Mouse (Mus musculus): ENCODE measurements at regions not wholly inside any gene's neighbourhood (a gene's known extent, or its start where the extent isn't known, plus 50 kb on each side); places are given as distances from the start of the nearest gene placed in this dataset.

GRCm38 (mm10) chr16:87239105-87239504 lies 114.9 kb upstream of the N6amt1 start:
- TF ChIP-seq MYOG (IDR thresholded peaks at IDR 0.05; ENCODE audit: control insufficient read depth in 1 of 3, insufficient read depth in 1 of 3, insufficient read length in 2 of 3, low read depth in 2 of 3) (no peak), POLR2AphosphoS2 (IDR thresholded peaks at IDR 0.05; ENCODE audit: insufficient read length, low read depth) (no peak), SRF (IDR thresholded peaks at IDR 0.05; ENCODE audit: control insufficient read depth, insufficient read length, low read depth) (no peak), CEBPB (IDR thresholded peaks at IDR 0.05; ENCODE audit: insufficient read depth, poor library complexity, severe bottlenecking) (no peak), REST (IDR thresholded peaks at IDR 0.05; ENCODE audit: insufficient read depth, insufficient read length) (no peak), MAX (IDR thresholded peaks at IDR 0.05; ENCODE audit: low read depth) (no peak), USF1 (IDR thresholded peaks at IDR 0.05; ENCODE audit: low read depth) (no peak), POLR2A (IDR thresholded peaks at IDR 0.05; ENCODE audit: insufficient read length, low read depth) (no peak), TCF12 (IDR thresholded peaks at IDR 0.05; ENCODE audit: insufficient read depth, poor library complexity, severe bottlenecking) (no peak), E2F4 (IDR thresholded peaks at IDR 0.05; ENCODE audit: insufficient read depth) (no peak), TCF3 (IDR thresholded peaks at IDR 0.05; ENCODE audit: insufficient read length, low read depth) (no peak), MYOD1 (IDR thresholded peaks at IDR 0.05; ENCODE audit: control insufficient read depth in 1 of 3, insufficient read length in 2 of 3, low read depth in 2 of 3) (no peak)
- no peak overlapping the region for H3ac ChIP-seq (ENCODE audit: control insufficient read depth, insufficient read length)
- no peak overlapping the region for H3K4me3 ChIP-seq
- H3K36me3 ChIP-seq (ENCODE audit: control insufficient read depth, insufficient read depth) = no peaks in the 10 kb centered on the region
- H3K79me2 ChIP-seq (ENCODE audit: control insufficient read depth, insufficient read depth) = no peaks in the 10 kb centered on the region
- H3K27me3 ChIP-seq (ENCODE audit: control insufficient read depth, insufficient read depth, insufficient read length) = no peaks in the 10 kb centered on the region
- H3K4me2 ChIP-seq (ENCODE audit: low read depth) = no peak overlapping the region

GRCm38 (mm10) chr16:87234199-87234598 lies 119.8 kb upstream of the N6amt1 start:
- Histone ChIP-seq H3K4me3 (no peak overlapping the region), H3K79me2 (ENCODE audit: control insufficient read depth, insufficient read depth) (no peaks in the 10 kb centered on the region), H3K27me3 (ENCODE audit: control insufficient read depth, insufficient read depth, insufficient read length) (no peaks in the 10 kb centered on the region), H3K4me2 (ENCODE audit: low read depth) (no peak overlapping the region), H3K36me3 (ENCODE audit: control insufficient read depth, insufficient read depth) (no peaks in the 10 kb centered on the region), H3ac (ENCODE audit: control insufficient read depth, insufficient read length) (no peak overlapping the region)
- no peak for TF ChIP-seq E2F4 (IDR thresholded peaks at IDR 0.05; ENCODE audit: insufficient read depth)
- no peak for TF ChIP-seq MYOG (IDR thresholded peaks at IDR 0.05; ENCODE audit: control insufficient read depth in 1 of 3, insufficient read depth in 1 of 3, insufficient read length in 2 of 3, low read depth in 2 of 3)
- no peak for TF ChIP-seq POLR2AphosphoS2 (IDR thresholded peaks at IDR 0.05; ENCODE audit: insufficient read length, low read depth)
- TF ChIP-seq TCF12 (IDR thresholded peaks at IDR 0.05; ENCODE audit: insufficient read depth, poor library complexity, severe bottlenecking) = no peak
- no peak for TF ChIP-seq SRF (IDR thresholded peaks at IDR 0.05; ENCODE audit: control insufficient read depth, insufficient read length, low read depth)
- no peak for TF ChIP-seq REST (IDR thresholded peaks at IDR 0.05; ENCODE audit: insufficient read depth, insufficient read length)
- TF ChIP-seq USF1 (IDR thresholded peaks at IDR 0.05; ENCODE audit: low read depth) = no peak
- no peak for TF ChIP-seq TCF3 (IDR thresholded peaks at IDR 0.05; ENCODE audit: insufficient read length, low read depth)
- no peak for TF ChIP-seq MYOD1 (IDR thresholded peaks at IDR 0.05; ENCODE audit: control insufficient read depth in 1 of 3, insufficient read length in 2 of 3, low read depth in 2 of 3)
- no peak for TF ChIP-seq MAX (IDR thresholded peaks at IDR 0.05; ENCODE audit: low read depth)
- TF ChIP-seq CEBPB (IDR thresholded peaks at IDR 0.05; ENCODE audit: insufficient read depth, poor library complexity, severe bottlenecking) = no peak
- TF ChIP-seq POLR2A (IDR thresholded peaks at IDR 0.05; ENCODE audit: insufficient read length, low read depth) = no peak

- Histone ChIP-seq H3K4me2 (ENCODE audit: low read depth) (no peak overlapping the region), H3K36me3 (ENCODE audit: control insufficient read depth, insufficient read depth) (no peaks in the 10 kb centered on the region), H3ac (ENCODE audit: control insufficient read depth, insufficient read length) (no peak overlapping the region), H3K79me2 (ENCODE audit: control insufficient read depth, insufficient read depth) (no peaks in the 10 kb centered on the region), H3K4me3 (no peak overlapping the region), H3K27me3 (ENCODE audit: control insufficient read depth, insufficient read depth, insufficient read length) (no peaks in the 10 kb centered on the region)
- no peak for TF ChIP-seq MYOD1 (IDR thresholded peaks at IDR 0.05; ENCODE audit: control insufficient read depth in 1 of 3, insufficient read length in 2 of 3, low read depth in 2 of 3)
- no peak for TF ChIP-seq CEBPB (IDR thresholded peaks at IDR 0.05; ENCODE audit: insufficient read depth, poor library complexity, severe bottlenecking)
- no peak for TF ChIP-seq POLR2A (IDR thresholded peaks at IDR 0.05; ENCODE audit: insufficient read length, low read depth)
- TF ChIP-seq REST (IDR thresholded peaks at IDR 0.05; ENCODE audit: insufficient read depth, insufficient read length) = no peak
- TF ChIP-seq MAX (IDR thresholded peaks at IDR 0.05; ENCODE audit: low read depth) = no peak
- no peak for TF ChIP-seq POLR2AphosphoS2 (IDR thresholded peaks at IDR 0.05; ENCODE audit: insufficient read length, low read depth)
- TF ChIP-seq TCF3 (IDR thresholded peaks at IDR 0.05; ENCODE audit: insufficient read length, low read depth) = no peak
- no peak for TF ChIP-seq E2F4 (IDR thresholded peaks at IDR 0.05; ENCODE audit: insufficient read depth)
- no peak for TF ChIP-seq MYOG (IDR thresholded peaks at IDR 0.05; ENCODE audit: control insufficient read depth in 1 of 3, insufficient read depth in 1 of 3, insufficient read length in 2 of 3, low read depth in 2 of 3)
- no peak for TF ChIP-seq TCF12 (IDR thresholded peaks at IDR 0.05; ENCODE audit: insufficient read depth, poor library complexity, severe bottlenecking)
- TF ChIP-seq SRF (IDR thresholded peaks at IDR 0.05; ENCODE audit: control insufficient read depth, insufficient read length, low read depth) = no peak
- TF ChIP-seq USF1 (IDR thresholded peaks at IDR 0.05; ENCODE audit: low read depth) = no peak
These were observed 128.4 kb upstream of the N6amt1 start for GRCm38 (mm10) chr16:87225595-87225994.

- no peak overlapping the region for H3K4me3 ChIP-seq
- H3ac ChIP-seq (ENCODE audit: control insufficient read depth, insufficient read length) = no peak overlapping the region
- H3K27me3 ChIP-seq (ENCODE audit: control insufficient read depth, insufficient read depth, insufficient read length) = no peaks in the 10 kb centered on the region
These were observed 128.9 kb upstream of the N6amt1 start for GRCm38 (mm10) chr16:87225085-87225484.

More at GRCm38 (mm10) chr16:87225085-87225484, 128.9 kb upstream of the N6amt1 start:
- H3K36me3 ChIP-seq (ENCODE audit: control insufficient read depth, insufficient read depth) = no peaks in the 10 kb centered on the region
- TF ChIP-seq MYOD1 (IDR thresholded peaks at IDR 0.05; ENCODE audit: control insufficient read depth in 1 of 3, insufficient read length in 2 of 3, low read depth in 2 of 3) = no peak
- TF ChIP-seq POLR2AphosphoS2 (IDR thresholded peaks at IDR 0.05; ENCODE audit: insufficient read length, low read depth) = no peak
- no peak for TF ChIP-seq TCF3 (IDR thresholded peaks at IDR 0.05; ENCODE audit: insufficient read length, low read depth)
- TF ChIP-seq MYOG (IDR thresholded peaks at IDR 0.05; ENCODE audit: control insufficient read depth in 1 of 3, insufficient read depth in 1 of 3, insufficient read length in 2 of 3, low read depth in 2 of 3) = no peak
- TF ChIP-seq USF1 (IDR thresholded peaks at IDR 0.05; ENCODE audit: low read depth) = no peak
- no peak for TF ChIP-seq E2F4 (IDR thresholded peaks at IDR 0.05; ENCODE audit: insufficient read depth)
- no peak for TF ChIP-seq REST (IDR thresholded peaks at IDR 0.05; ENCODE audit: insufficient read depth, insufficient read length)
- TF ChIP-seq CEBPB (IDR thresholded peaks at IDR 0.05; ENCODE audit: insufficient read depth, poor library complexity, severe bottlenecking) = no peak
- TF ChIP-seq SRF (IDR thresholded peaks at IDR 0.05; ENCODE audit: control insufficient read depth, insufficient read length, low read depth) = no peak
- TF ChIP-seq POLR2A (IDR thresholded peaks at IDR 0.05; ENCODE audit: insufficient read length, low read depth) = no peak
- no peak for TF ChIP-seq TCF12 (IDR thresholded peaks at IDR 0.05; ENCODE audit: insufficient read depth, poor library complexity, severe bottlenecking)
- TF ChIP-seq MAX (IDR thresholded peaks at IDR 0.05; ENCODE audit: low read depth) = no peak
- H3K79me2 ChIP-seq (ENCODE audit: control insufficient read depth, insufficient read depth) = no peaks in the 10 kb centered on the region
- no peak overlapping the region for H3K4me2 ChIP-seq (ENCODE audit: low read depth)

All from myocyte (in vitro differentiated cells).